Mouse (Mus musculus) G1E (cell line): ENCODE results near the gene Magt1.

Source experiments
- CTCF ChIP-seq: IDR thresholded peaks from 2 replicates; pipeline ENCODE4 v1.5.1; 2012; ENCODE audit warnings: low read depth, low read length, inconsistent platforms, mixed read lengths
- GATA1 ChIP-seq: IDR thresholded peaks from 2 replicates; pipeline ENCODE4 v1.6.1; 2012; ENCODE audit warnings: borderline replicate concordance, low read length, inconsistent platforms, mixed read lengths
- GATA2 ChIP-seq: IDR thresholded peaks from 2 replicates; pipeline ENCODE4 v1.6.1; 2012; ENCODE audit warnings: low read depth, low read length, inconsistent platforms, borderline replicate concordance
- POLR2AphosphoS5 ChIP-seq: IDR thresholded peaks from 2 replicates; pipeline ENCODE4 v1.6.1; 2012; ENCODE audit warnings: low read depth, low read length, inconsistent platforms; ENCODE audit not compliant: insufficient replicate concordance
- TAL1 ChIP-seq: conservative IDR thresholded peaks from 2 replicates; pipeline ENCODE4 v1.6.1; 2012; ENCODE audit warnings: low read depth, low read length, inconsistent platforms, mixed read lengths

- TF ChIP-seq CTCF (no peak), GATA1 (no peak), POLR2AphosphoS5 (no peak), TAL1 (no peak), GATA2 (no peak)
Observed at GRCm38 (mm10) chrX:105926121-105926735, 85.5 kb downstream of the Magt1 start.
